Mouse (Mus musculus): ENCODE measurements around the gene Lrmp.

GRCm38 (mm10) chr6:145205142-145205541, 89.7 kb downstream of the Lrmp start:
- TF ChIP-seq GATA1 (IDR thresholded peaks at IDR 0.05; ENCODE audit: low read length), result no peak
- no peak for TF ChIP-seq TAL1 (IDR thresholded peaks at IDR 0.05; ENCODE audit: low read length)

Measured in erythroblast, embryonic 14.5 days (primary cell).